Mouse (Mus musculus) kidney, embryonic 14.5 days (tissue): ENCODE results near the gene Mrpl32. TPM values are rescaled to one million over a fixed set of nuclear protein-coding genes. Genes with fewer than 3 reads are reported as not detected.
A peak's percentile ranks its signal among the peaks of the same experiment; 100 is the strongest.

Experiments
- ATAC-seq: fragments of 200-750 bp; cut with Nextera tagmentation; 2 replicates; pipeline ENCODE4 v1.8.0; 2017; ENCODE audit warnings: moderate number of reproducible peaks, mild to moderate bottlenecking, moderate TSS enrichment, moderate library complexity; ENCODE audit not compliant: low FRiP score, low TSS enrichment
- H3K27ac ChIP-seq: fragments of 300-500 bp; sonication (generic); 2 replicates; pipeline ENCODE4 v1.5.1; 2014; ENCODE audit warnings: low read depth, mild to moderate bottlenecking, low read length, moderate library complexity, mixed read lengths
- H3K27me3 ChIP-seq: fragments of 300-500 bp; sonication (generic); 2 replicates; pipeline ENCODE4 v1.6.1; 2014; ENCODE audit warnings: mild to moderate bottlenecking, low read length; ENCODE audit not compliant: control insufficient read depth, insufficient read depth
- H3K36me3 ChIP-seq: fragments of 300-500 bp; sonication (generic); 2 replicates; pipeline ENCODE4 v1.6.1; 2014; ENCODE audit warnings: low read length, mixed read lengths; ENCODE audit not compliant: control insufficient read depth, insufficient read depth
- H3K4me1 ChIP-seq: fragments of 300-500 bp; sonication (generic); 2 replicates; pipeline ENCODE4 v1.6.1; 2014; ENCODE audit warnings: low read length, mixed read lengths; ENCODE audit not compliant: control insufficient read depth, insufficient read depth
- H3K4me2 ChIP-seq: fragments of 300-500 bp; sonication (generic); replicated peaks from 2 replicates; pipeline ENCODE4 v1.6.1; 2014; ENCODE audit warnings: low read depth, mild to moderate bottlenecking, low read length
- H3K4me3 ChIP-seq: fragments of 300-500 bp; sonication (generic); 2 replicates; pipeline ENCODE4 v1.5.1; 2014; ENCODE audit warnings: mild to moderate bottlenecking, low read length
- H3K9ac ChIP-seq: fragments of 300-500 bp; sonication (generic); 2 replicates; pipeline ENCODE4 v1.6.1; 2014; ENCODE audit warnings: low read depth, mild to moderate bottlenecking, low read length, moderate library complexity
- H3K9me3 ChIP-seq: fragments of 300-500 bp; sonication (generic); 2 replicates; pipeline ENCODE4 v1.6.1; 2016; ENCODE audit warnings: low read length; ENCODE audit not compliant: control insufficient read depth
- WGBS: fragments of 180-500 bp; shearing (Covaris S2); extraction: QIAGEN DNeasy Blood & Tissue Kit; methylation state at CpG from one replicate; pipeline ENCODE4 v1.1.7; 2014; 5-methylcytosine and 5-hydroxymethylcytosine counted together
- polyA plus RNA-seq: library from polyadenylated mRNA; unstranded; fragments of >200 nt; fragmentation: Nextera tagmentation; extraction: Ambion mirVana; gene quantifications from 2 replicates; pipeline ENCODE4 v1.2.1, GENCODE M21; 2014

Mrpl32 gene
- 127 and 148 TPM in 2 replicates for polyA plus RNA-seq

DNA sequence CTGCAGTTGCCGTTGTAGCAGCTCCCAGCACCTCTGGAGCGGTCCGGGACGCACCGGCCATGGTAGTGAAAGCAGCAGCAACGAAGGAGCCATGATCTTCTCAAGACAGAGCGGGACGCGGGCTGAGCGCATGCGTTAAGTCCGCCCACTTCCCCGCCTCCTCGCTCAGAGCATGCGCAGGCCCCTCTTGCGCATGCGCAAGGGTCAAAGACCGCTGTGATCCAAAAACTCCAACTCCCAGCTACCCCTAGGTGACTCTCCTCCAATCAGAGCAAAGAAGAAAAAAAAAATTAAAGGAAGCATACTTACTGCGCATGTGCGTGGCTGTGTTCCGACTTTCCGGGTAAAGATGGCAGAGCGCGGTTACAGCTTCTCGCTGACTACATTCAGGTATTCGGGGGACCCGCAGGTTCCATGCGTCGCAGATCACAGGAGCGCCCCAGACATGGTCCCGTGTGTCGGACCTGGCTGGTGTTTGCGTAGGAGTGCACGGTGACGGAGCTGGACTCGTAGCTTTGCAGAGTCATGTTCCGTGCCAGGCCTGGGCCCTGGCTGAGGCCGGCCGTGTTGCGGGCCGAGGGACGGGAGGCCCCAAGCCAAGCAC, at the start of gene Mrpl32, which contains the start of gene Psma2:
TSS of gene Mrpl32 (minus strand) at position 240 of the 604 bp plus-strand sequence.
TSS of gene Psma2 (plus strand) at position 315 of the 604 bp plus-strand sequence.
- no peak within 1 kb of the TSS for H3K27ac ChIP-seq
- H3K4me2 ChIP-seq = peak within 1 kb of the TSS; percentile 56
- H3K4me3 ChIP-seq = peak within 1 kb of the TSS; percentile 97
- no peaks in the 10 kb centered on the region for H3K9me3 ChIP-seq
- peak; percentile 98 for ATAC-seq
- WGBS = under 1% methylated on average over 42 of the region's 42 CpGs
- peak within 1 kb of the TSS; percentile 91 for H3K9ac ChIP-seq
- no peaks in the 10 kb centered on the region for H3K27me3 ChIP-seq
- peaks cover 22% of the 10 kb centered on the region for H3K36me3 ChIP-seq
- H3K4me1 ChIP-seq = no peaks in the 10 kb centered on the region

DNA sequence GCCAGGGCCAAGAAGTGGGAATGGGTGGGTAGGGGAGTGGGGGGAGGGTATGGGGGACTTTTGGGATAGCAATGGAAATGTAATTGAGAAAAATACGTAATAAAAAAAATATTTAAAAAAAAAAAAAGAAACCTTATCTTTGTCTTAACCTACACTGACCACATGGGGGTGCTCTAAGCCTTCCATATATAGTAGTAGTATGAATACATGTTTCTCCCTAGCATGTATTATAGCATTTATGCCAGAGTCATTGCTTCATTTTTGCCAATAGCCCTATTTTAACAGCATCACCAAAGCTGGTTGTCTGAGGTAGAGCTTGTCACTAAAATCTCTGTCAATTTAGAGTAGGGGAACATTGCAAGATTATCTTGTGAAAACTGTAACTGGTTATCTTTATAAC, 36.3 kb upstream of the Mrpl32 start:
- no peaks in the 10 kb centered on the region for H3K9me3 ChIP-seq
- no peaks in the 10 kb centered on the region for H3K27me3 ChIP-seq
- no peak overlapping the region for H3K27ac ChIP-seq
- H3K4me2 ChIP-seq = no peak overlapping the region
- 13% methylated on average over 1 of the region's 1 CpGs for WGBS
- H3K4me3 ChIP-seq = no peak overlapping the region
- H3K36me3 ChIP-seq = no peaks in the 10 kb centered on the region
- no peak for ATAC-seq
- no peak overlapping the region for H3K9ac ChIP-seq
- H3K4me1 ChIP-seq = no peaks in the 10 kb centered on the region

DNA sequence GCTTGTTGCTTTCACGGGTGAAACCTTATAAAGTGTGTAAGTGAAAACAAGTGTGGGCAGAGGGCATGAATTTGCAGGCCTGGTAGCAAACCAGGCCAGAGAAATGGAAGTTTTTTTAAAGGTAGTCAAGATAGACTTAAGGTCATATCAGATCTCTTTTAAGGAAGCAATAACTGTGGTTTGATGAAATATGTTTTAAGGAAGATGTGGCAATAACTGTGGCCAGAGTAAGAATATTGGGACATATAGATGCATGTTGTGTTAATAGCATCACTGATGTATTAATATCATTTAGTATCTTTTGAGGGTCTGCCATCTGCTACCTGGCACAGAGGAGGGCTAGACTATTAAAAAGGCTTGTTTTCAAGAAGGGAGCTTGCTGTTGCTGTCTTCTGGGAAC, 27.0 kb upstream of the Mrpl32 start:
- Histone ChIP-seq H3K4me2 (no peak overlapping the region), H3K4me3 (no peak overlapping the region), H3K4me1 (no peaks in the 10 kb centered on the region), H3K9me3 (no peaks in the 10 kb centered on the region), H3K27ac (no peak overlapping the region), H3K9ac (no peak overlapping the region), H3K36me3 (peaks cover 22% of the 10 kb centered on the region), H3K27me3 (no peaks in the 10 kb centered on the region)
- ATAC-seq = no peak
- WGBS = 21% methylated on average over 1 of the region's 1 CpGs

DNA sequence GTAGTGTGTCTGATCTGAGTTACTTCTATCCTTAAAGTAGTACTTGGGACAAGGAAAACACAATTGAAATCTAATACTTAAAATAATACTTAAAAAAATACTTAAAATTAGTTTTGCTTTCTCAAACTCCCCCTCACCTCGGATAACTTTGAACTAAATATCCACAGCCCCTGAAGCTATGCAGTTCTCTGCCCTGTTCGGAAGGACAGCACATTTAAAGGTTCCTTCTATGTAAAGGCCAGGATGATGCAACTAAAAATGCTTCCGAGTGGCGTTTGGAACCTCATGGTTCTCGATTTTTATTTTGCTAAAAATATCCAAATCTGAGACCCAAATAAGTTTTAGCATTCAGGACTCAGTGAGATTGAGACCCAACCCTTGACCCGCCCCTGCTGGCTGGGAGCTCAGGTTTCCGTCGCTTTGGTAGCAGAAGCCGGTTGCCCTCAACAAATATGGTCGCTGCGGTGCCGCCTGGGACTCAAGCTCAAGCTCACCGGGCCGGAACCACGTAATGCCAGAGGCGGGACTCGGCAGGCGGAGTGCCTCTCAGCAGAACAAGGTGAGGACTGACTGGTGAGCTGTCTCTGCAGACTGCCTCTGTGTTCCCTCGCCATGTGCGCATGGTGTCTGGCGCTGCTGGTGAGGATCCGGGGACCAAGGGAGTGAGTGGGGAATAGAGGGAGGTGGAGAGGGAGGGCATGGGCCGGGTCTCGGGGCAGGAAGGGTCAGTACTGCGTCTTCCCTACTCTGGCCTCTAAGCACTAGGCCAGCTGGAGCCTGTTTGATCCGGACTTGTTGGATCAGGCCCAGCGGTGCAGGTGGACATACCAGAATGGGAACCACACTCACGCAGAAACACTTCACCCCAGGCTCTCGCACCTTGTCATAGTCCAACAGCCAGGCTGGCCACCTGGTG, 17.0 kb upstream of the Mrpl32 start, which contains the start of gene AW209491:
TSS of gene AW209491 (plus strand) at position 429 of the 916 bp plus-strand sequence.
- Histone ChIP-seq H3K36me3 (peaks cover 20% of the 10 kb centered on the region), H3K27ac (peak within 1 kb of the TSS; percentile 34), H3K27me3 (no peaks in the 10 kb centered on the region), H3K4me3 (peak within 1 kb of the TSS; percentile 67), H3K9ac (peak within 1 kb of the TSS; percentile 67), H3K9me3 (no peaks in the 10 kb centered on the region), H3K4me2 (peak within 1 kb of the TSS; percentile 58), H3K4me1 (peaks cover 9% of the 10 kb centered on the region)
- peak; percentile 98 for ATAC-seq
- under 1% methylated on average over 29 of the region's 29 CpGs for WGBS

DNA sequence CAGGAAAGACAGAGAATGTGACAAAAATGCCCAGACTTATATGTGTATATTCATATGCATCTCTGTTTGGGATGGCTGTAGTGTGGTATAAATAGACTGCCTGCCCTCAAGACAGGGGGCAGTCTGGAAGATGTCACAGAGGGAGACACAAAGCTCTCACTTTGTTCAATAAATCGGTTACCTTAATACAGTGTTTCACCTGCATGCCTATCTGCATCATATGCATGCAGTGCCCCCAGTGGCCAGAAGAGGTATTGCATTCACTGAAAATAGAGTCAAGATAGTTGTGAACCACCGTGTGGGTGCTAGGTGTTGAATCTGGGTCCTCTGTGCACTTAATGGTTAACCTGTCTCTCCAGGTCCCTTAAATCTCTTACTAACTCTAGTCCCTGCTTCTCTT, 5.8 kb upstream of the Mrpl32 start:
- 37% methylated on average over 2 of the region's 2 CpGs for WGBS
- no peak overlapping the region for H3K4me2 ChIP-seq
- no peaks in the 10 kb centered on the region for H3K9me3 ChIP-seq
- H3K9ac ChIP-seq = no peak overlapping the region
- no peaks in the 10 kb centered on the region for H3K27me3 ChIP-seq
- peaks cover 58% of the 10 kb centered on the region for H3K36me3 ChIP-seq
- H3K27ac ChIP-seq = no peak overlapping the region
- H3K4me3 ChIP-seq = no peak overlapping the region
- peak; percentile 77 for ATAC-seq
- H3K4me1 ChIP-seq = no peaks in the 10 kb centered on the region

DNA sequence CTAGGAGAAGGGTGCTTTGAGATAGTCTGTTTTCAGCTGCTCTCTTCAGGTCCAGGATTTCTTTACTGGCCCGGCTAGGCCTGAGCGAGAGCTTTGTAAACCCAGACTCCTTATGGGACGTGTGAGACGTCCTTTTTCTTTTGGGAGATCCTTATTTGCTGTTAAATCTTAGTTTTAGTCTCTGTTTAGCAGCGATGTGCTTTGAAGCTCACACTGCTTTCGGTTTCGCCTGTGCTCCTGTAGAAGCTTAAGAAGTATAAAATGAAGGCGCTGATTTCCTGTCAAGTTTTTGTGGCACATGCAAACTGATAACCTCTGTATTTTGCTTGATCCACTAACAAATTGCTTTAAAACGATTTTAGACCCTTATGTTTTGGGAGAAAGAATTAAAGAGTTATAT, 588 bp upstream of the Mrpl32 start:
- 0% methylated on average over 9 of the region's 9 CpGs for WGBS
- H3K4me3 ChIP-seq = peak overlapping the region; percentile 97
- H3K4me2 ChIP-seq = peak overlapping the region; percentile 56
- no peak overlapping the region for H3K27ac ChIP-seq
- peak overlapping the region; percentile 91 for H3K9ac ChIP-seq
- H3K4me1 ChIP-seq = no peaks in the 10 kb centered on the region
- no peak for ATAC-seq
- H3K36me3 ChIP-seq = peaks cover 26% of the 10 kb centered on the region
- H3K9me3 ChIP-seq = no peaks in the 10 kb centered on the region
- no peaks in the 10 kb centered on the region for H3K27me3 ChIP-seq

DNA sequence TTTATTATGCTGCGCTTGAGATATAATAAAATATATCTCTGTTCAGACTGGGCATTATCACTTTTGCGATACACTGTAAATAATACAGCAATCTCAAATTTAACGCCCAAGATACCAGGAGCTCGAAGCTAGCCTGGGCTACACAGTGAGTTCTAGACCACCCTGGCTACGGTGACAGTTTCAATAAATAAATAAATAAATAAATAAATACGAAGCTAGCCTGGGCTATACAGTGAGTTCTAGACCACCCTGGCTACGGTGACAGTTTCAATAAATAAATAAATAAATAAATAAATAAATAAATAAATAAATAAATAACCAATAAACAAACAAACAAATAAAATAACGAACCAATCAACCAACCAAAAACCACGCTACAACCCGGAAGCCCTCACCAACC, 502 bp downstream of the Mrpl32 start:
- peak overlapping the region; percentile 48 for H3K4me2 ChIP-seq
- no peaks in the 10 kb centered on the region for H3K27me3 ChIP-seq
- H3K4me3 ChIP-seq = peak overlapping the region; percentile 97
- ATAC-seq = peak; percentile 76
- H3K36me3 ChIP-seq = peaks cover 17% of the 10 kb centered on the region
- H3K27ac ChIP-seq = no peak overlapping the region
- WGBS = 5% methylated on average over 10 of the region's 10 CpGs
- peak overlapping the region; percentile 73 for H3K9ac ChIP-seq
- H3K4me1 ChIP-seq = no peaks in the 10 kb centered on the region
- no peaks in the 10 kb centered on the region for H3K9me3 ChIP-seq

DNA sequence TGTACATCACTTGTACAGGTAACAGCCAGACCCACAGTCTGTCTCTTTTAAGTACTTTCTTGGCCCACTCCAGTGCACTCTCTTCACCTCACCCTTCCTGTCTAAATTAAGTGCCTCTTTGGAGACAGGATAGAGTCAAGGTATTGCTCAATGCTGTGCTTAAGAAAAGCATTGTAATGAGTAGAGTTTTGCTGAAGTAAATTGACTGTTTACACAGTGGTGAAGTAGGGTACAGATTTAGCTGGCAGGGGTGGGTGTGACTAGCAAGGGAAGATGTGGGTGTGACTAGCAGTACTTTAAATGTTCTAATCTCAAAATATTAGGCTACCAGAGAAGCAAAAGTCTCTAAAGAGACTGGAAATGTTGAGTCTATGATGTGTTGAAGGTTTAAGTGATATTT, 5.3 kb downstream of the Mrpl32 start:
- Histone ChIP-seq H3K9me3 (no peaks in the 10 kb centered on the region), H3K9ac (no peak overlapping the region), H3K4me3 (no peak overlapping the region), H3K36me3 (peaks cover 8% of the 10 kb centered on the region), H3K4me1 (no peaks in the 10 kb centered on the region), H3K4me2 (no peak overlapping the region), H3K27me3 (no peaks in the 10 kb centered on the region), H3K27ac (no peak overlapping the region)
- ATAC-seq = no peak

DNA sequence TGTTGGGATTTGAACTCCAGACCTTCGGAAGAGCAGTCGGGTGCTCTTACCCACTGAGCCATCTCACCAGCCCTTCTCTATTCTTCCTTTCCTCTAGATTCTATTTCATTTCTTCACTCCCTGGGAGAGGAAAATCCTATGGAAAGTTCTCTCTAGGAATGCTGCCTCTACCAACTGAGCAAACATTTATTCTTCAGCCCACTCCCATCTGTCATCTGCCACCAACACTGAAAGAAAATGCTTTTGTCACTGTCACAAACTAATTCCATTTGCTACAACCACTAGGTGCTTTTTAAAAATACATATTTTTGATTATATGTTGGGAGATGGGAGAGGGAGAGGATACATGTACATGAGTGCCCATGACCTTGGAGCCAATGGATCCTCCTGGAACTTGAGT, 10.2 kb downstream of the Mrpl32 start:
- no peaks in the 10 kb centered on the region for H3K9me3 ChIP-seq
- no peaks in the 10 kb centered on the region for H3K4me1 ChIP-seq
- ATAC-seq = no peak
- H3K27me3 ChIP-seq = no peaks in the 10 kb centered on the region
- 95% methylated on average over 2 of the region's 2 CpGs for WGBS
- H3K36me3 ChIP-seq = no peaks in the 10 kb centered on the region
- no peak overlapping the region for H3K4me3 ChIP-seq
- no peak overlapping the region for H3K9ac ChIP-seq
- no peak overlapping the region for H3K4me2 ChIP-seq
- no peak overlapping the region for H3K27ac ChIP-seq
